Mouse (Mus musculus): ENCODE data around the gene Gnmt.

- peak; percentile 11; the same call in 1 of the 2 replicates for TF ChIP-seq POLR2AphosphoS5 (IDR thresholded peaks at IDR 0.05; ENCODE audit: insufficient replicate concordance, low read depth, low read length)
- no peak for TF ChIP-seq GATA1 (IDR thresholded peaks at IDR 0.05; ENCODE audit: borderline replicate concordance, low read length)
- no peak for TF ChIP-seq TAL1 (conservative IDR thresholded peaks at IDR 0.05; ENCODE audit: low read depth, low read length)
Measured at GRCm38 (mm10) chr17:46773278-46774130, 44.5 kb upstream of the Gnmt start.
